Mouse (Mus musculus) cortical plate, adult 2 months (tissue): ENCODE measurements around the gene 4933427D14Rik.

Experiments used
- CTCF ChIP-seq: fragments of 200-500 bp; IDR thresholded peaks from 2 replicates; pipeline ENCODE4 v1.5.1; 2011; ENCODE audit warnings: mild to moderate bottlenecking, control low read depth, low read length; ENCODE audit not compliant: insufficient read depth; ENCODE audit errors: extremely low read depth
- POLR2A ChIP-seq: fragments of 200-500 bp; IDR thresholded peaks from 2 replicates; pipeline ENCODE4 v1.6.1; 2011; ENCODE audit warnings: mild to moderate bottlenecking, low read length, control low read depth; ENCODE audit not compliant: insufficient read depth; ENCODE audit errors: extremely low read depth

DNA sequence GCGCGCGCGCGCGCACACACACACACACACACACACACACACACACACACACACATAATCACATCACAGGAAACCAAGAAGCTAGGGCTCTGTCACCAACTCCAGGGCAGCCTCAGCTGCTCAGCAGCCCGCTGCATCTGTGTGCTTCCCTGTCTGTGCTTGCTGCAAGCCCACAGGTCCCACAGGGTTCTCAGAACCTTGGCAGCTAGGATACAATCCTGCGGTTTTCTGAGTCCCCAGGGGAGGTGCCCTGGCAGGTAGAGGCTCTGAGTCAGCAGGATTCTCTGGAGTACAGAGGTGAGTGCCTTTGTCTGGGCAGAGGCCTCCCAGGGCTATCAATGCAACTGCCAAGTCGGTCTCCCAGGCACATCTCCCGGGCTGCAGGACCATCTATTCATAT, 64.4 kb downstream of the 4933427D14Rik start:
- TF ChIP-seq CTCF (no peak), POLR2A (no peak)
